Mouse (Mus musculus) lung, embryonic 16.5 days (tissue): ENCODE measurements around the gene Ssr4. TPM values are rescaled to one million over a fixed set of nuclear protein-coding genes. Genes with fewer than 3 reads are reported as not detected.

Source experiments
- ATAC-seq: fragments of 200-750 bp; cut with Nextera tagmentation; 2 replicates; pipeline ENCODE4 v1.8.0; 2017; ENCODE audit warnings: low read depth, mild to moderate bottlenecking, moderate library complexity
- H3K27ac ChIP-seq: fragments of 300-500 bp; sonication (generic); 2 replicates; pipeline ENCODE4 v1.5.1; 2014; ENCODE audit warnings: mild to moderate bottlenecking, control low read depth, low read length
- H3K27me3 ChIP-seq: fragments of 300-500 bp; sonication (generic); 2 replicates; pipeline ENCODE4 v1.6.1; 2014; ENCODE audit warnings: low read depth, low read length, mixed read lengths; ENCODE audit not compliant: control insufficient read depth, insufficient read depth
- H3K36me3 ChIP-seq: fragments of 300-500 bp; sonication (generic); 2 replicates; pipeline ENCODE4 v1.6.1; 2014; ENCODE audit warnings: low read length; ENCODE audit not compliant: control insufficient read depth, insufficient read depth
- H3K4me1 ChIP-seq: fragments of 300-500 bp; sonication (generic); replicated peaks from 2 replicates; pipeline ENCODE4 v1.6.1; 2014; ENCODE audit warnings: low read length, mixed read lengths; ENCODE audit not compliant: control insufficient read depth, insufficient read depth
- H3K4me2 ChIP-seq: fragments of 300-500 bp; sonication (generic); 2 replicates; pipeline ENCODE4 v1.6.1; 2014; ENCODE audit warnings: low read depth, low read length, control low read depth
- H3K4me3 ChIP-seq: fragments of 300-500 bp; sonication (generic); 2 replicates; pipeline ENCODE4 v1.5.1; 2014; ENCODE audit warnings: mild to moderate bottlenecking, low read length, control low read depth
- H3K9ac ChIP-seq: fragments of 300-500 bp; sonication (generic); 2 replicates; pipeline ENCODE4 v1.6.1; 2014; ENCODE audit warnings: low read length, control low read depth
- H3K9me3 ChIP-seq: fragments of 300-500 bp; sonication (generic); 2 replicates; pipeline ENCODE4 v1.6.1; 2016; ENCODE audit warnings: low read length; ENCODE audit not compliant: control insufficient read depth
- WGBS: fragments of 180-500 bp; shearing (Covaris S2); extraction: QIAGEN DNeasy Blood & Tissue Kit; methylation state at CpG from one replicate; pipeline ENCODE4 v1.1.7; 2014; 5-methylcytosine and 5-hydroxymethylcytosine counted together
- polyA plus RNA-seq: library from polyadenylated mRNA; unstranded; fragments of >200 nt; fragmentation: Nextera tagmentation; extraction: Ambion mirVana; gene quantifications from 2 replicates; pipeline ENCODE4 v1.2.1, GENCODE M21; 2015

Ssr4 gene
- polyA plus RNA-seq, 1 experiment from 2014 or later, result 186 TPM

- Histone ChIP-seq H3K4me1 (no peaks in the 10 kb centered on the region), H3K27ac (no peak overlapping the region), H3K4me2 (no peak overlapping the region), H3K4me3 (no peak overlapping the region), H3K36me3 (no peaks in the 10 kb centered on the region), H3K9me3 (no peaks in the 10 kb centered on the region), H3K27me3 (no peaks in the 10 kb centered on the region), H3K9ac (no peak overlapping the region)
- WGBS, result 74% methylated on average over 3 of the region's 3 CpGs
- no peak for ATAC-seq
Measured at GRCm38 (mm10) chrX:73836691-73837090, 49.9 kb downstream of the Ssr4 start.

Other genes with a start within 250 kb of the Ssr4 start
- gene Dusp9, start 147.6 kb upstream of the Ssr4 start, polyA plus RNA-seq, result 6.2 and 7.0 TPM in 2 replicates
- 14.7 and 16.3 TPM in 2 replicates for gene Pnck, start 126.9 kb upstream of the Ssr4 start, polyA plus RNA-seq
- 5.2 and 5.6 TPM in 2 replicates for gene Slc6a8, start 113.9 kb upstream of the Ssr4 start, polyA plus RNA-seq
- gene Bcap31, start 70.9 kb upstream of the Ssr4 start, polyA plus RNA-seq, result 301 and 317 TPM in 2 replicates
- 27.9 and 29.5 TPM in 2 replicates for gene Abcd1, start 70.4 kb upstream of the Ssr4 start, polyA plus RNA-seq
- 0.35 and 0.52 TPM in 2 replicates for gene Plxnb3, start 29.9 kb upstream of the Ssr4 start, polyA plus RNA-seq
- 5.0 and 7.4 TPM in 2 replicates for gene Srpk3, start 12.6 kb upstream of the Ssr4 start, polyA plus RNA-seq
- gene Idh3g, start 131 bp upstream of the Ssr4 start, polyA plus RNA-seq, result 219 and 236 TPM in 2 replicates
- gene Pdzd4, start 37.9 kb downstream of the Ssr4 start, polyA plus RNA-seq, result 0.54 and 0.75 TPM in 2 replicates
- gene Avpr2, start 105.1 kb downstream of the Ssr4 start, polyA plus RNA-seq, result 0.06 TPM in 1 of 2 replicates, not detected in the other
- 3.2 and 4.3 TPM in 2 replicates for gene L1cam, start 109.1 kb downstream of the Ssr4 start, polyA plus RNA-seq
- 3.1 and 3.5 TPM in 2 replicates for gene Arhgap4, start 134.8 kb downstream of the Ssr4 start, polyA plus RNA-seq
- gene Naa10, start 134.9 kb downstream of the Ssr4 start, polyA plus RNA-seq, result 132 and 136 TPM in 2 replicates
- gene Renbp, start 143.8 kb downstream of the Ssr4 start, polyA plus RNA-seq, result 43.7 and 43.9 TPM in 2 replicates
- 48.4 and 48.7 TPM in 2 replicates for gene Hcfc1, start 179.3 kb downstream of the Ssr4 start, polyA plus RNA-seq
- gene Irak1, start 236.9 kb downstream of the Ssr4 start, polyA plus RNA-seq, result 57.7 and 61.6 TPM in 2 replicates